Mouse (Mus musculus): Measurements from ENCODE around the gene Slc25a30. TPM values are rescaled to one million over a fixed set of nuclear protein-coding genes. Genes with fewer than 3 reads are reported as not detected.
A peak's percentile ranks its signal among the peaks of the same experiment; 100 is the strongest.

The Slc25a30 gene
- polyA plus RNA-seq, 1 experiment: not detected

- H3K27ac ChIP-seq (ENCODE audit: insufficient read depth, low read depth, low read length): no peak overlapping the region
- no peak overlapping the region for H3K4me3 ChIP-seq (ENCODE audit: insufficient read depth, low read depth, low read length)
- no peaks in the 10 kb centered on the region for H3K4me1 ChIP-seq (ENCODE audit: control insufficient read depth, insufficient read depth, low read length)
- 83% methylated on average over 2 of the region's 2 CpGs for WGBS
- TF ChIP-seq CTCF (IDR thresholded peaks at IDR 0.05; ENCODE audit: insufficient read depth, low read depth, low read length) (no peak), POLR2A (IDR thresholded peaks at IDR 0.05; ENCODE audit: insufficient read depth, low read depth, low read length) (no peak)
These were observed 29.0 kb downstream of the Slc25a30 start for GRCm38 (mm10) chr14:75757821-75758220.

GRCm38 (mm10) chr14:75756971-75757370, 29.9 kb downstream of the Slc25a30 start:
- 90% methylated on average over 6 of the region's 6 CpGs for WGBS
- H3K4me3 ChIP-seq (ENCODE audit: insufficient read depth, low read depth, low read length): no peak overlapping the region
- H3K4me1 ChIP-seq (ENCODE audit: control insufficient read depth, insufficient read depth, low read length): peaks cover 4% of the 10 kb centered on the region
- H3K27ac ChIP-seq (ENCODE audit: insufficient read depth, low read depth, low read length): no peak overlapping the region
- TF ChIP-seq CTCF (IDR thresholded peaks at IDR 0.05; ENCODE audit: insufficient read depth, low read depth, low read length) (no peak), POLR2A (IDR thresholded peaks at IDR 0.05; ENCODE audit: insufficient read depth, low read depth, low read length) (no peak)

GRCm38 (mm10) chr14:75753991-75754817, 32.6 kb downstream of the Slc25a30 start, which contains the start of gene Cog3:
Gene Cog3 (minus strand): TSS chr14:75754517.
- peak within 1 kb of the TSS; percentile 77 for H3K4me3 ChIP-seq (ENCODE audit: insufficient read depth, low read depth, low read length)
- TF ChIP-seq CTCF (IDR thresholded peaks at IDR 0.05; ENCODE audit: insufficient read depth, low read depth, low read length): 0 out of 2 replicates have a peak, but pooled peaks have one; percentile 22
- peak; percentile 90 for TF ChIP-seq POLR2A (IDR thresholded peaks at IDR 0.05; ENCODE audit: insufficient read depth, low read depth, low read length)
- peak within 1 kb of the TSS; percentile 33 for H3K27ac ChIP-seq (ENCODE audit: insufficient read depth, low read depth, low read length)
- H3K4me1 ChIP-seq (ENCODE audit: control insufficient read depth, insufficient read depth, low read length): peaks cover 10% of the 10 kb centered on the region
- under 1% methylated on average over 78 of the region's 78 CpGs for WGBS

GRCm38 (mm10) chr14:75753206-75753605, 33.6 kb downstream of the Slc25a30 start:
- Histone ChIP-seq H3K27ac (ENCODE audit: insufficient read depth, low read depth, low read length) (no peak overlapping the region), H3K4me3 (ENCODE audit: insufficient read depth, low read depth, low read length) (no peak overlapping the region), H3K4me1 (ENCODE audit: control insufficient read depth, insufficient read depth, low read length) (peaks cover 12% of the 10 kb centered on the region)
- no peak for TF ChIP-seq POLR2A (IDR thresholded peaks at IDR 0.05; ENCODE audit: insufficient read depth, low read depth, low read length)
- TF ChIP-seq CTCF (IDR thresholded peaks at IDR 0.05; ENCODE audit: insufficient read depth, low read depth, low read length): no peak
- 59% methylated on average over 8 of the region's 8 CpGs for WGBS

- H3K4me1 ChIP-seq (ENCODE audit: control insufficient read depth, insufficient read depth, low read length): peaks cover 12% of the 10 kb centered on the region
- no peak overlapping the region for H3K27ac ChIP-seq (ENCODE audit: insufficient read depth, low read depth, low read length)
- TF ChIP-seq CTCF (IDR thresholded peaks at IDR 0.05; ENCODE audit: insufficient read depth, low read depth, low read length) (no peak), POLR2A (IDR thresholded peaks at IDR 0.05; ENCODE audit: insufficient read depth, low read depth, low read length) (no peak)
- no peak overlapping the region for H3K4me3 ChIP-seq (ENCODE audit: insufficient read depth, low read depth, low read length)
- whole genome bisulfite sequencing: 52% methylated on average over 4 of the region's 4 CpGs
These were observed 35.8 kb downstream of the Slc25a30 start for GRCm38 (mm10) chr14:75751040-75751439.

- TF ChIP-seq POLR2A (IDR thresholded peaks at IDR 0.05; ENCODE audit: insufficient read depth, low read depth, low read length) (no peak), CTCF (IDR thresholded peaks at IDR 0.05; ENCODE audit: insufficient read depth, low read depth, low read length) (no peak)
These were observed 37.7 kb downstream of the Slc25a30 start for GRCm38 (mm10) chr14:75749123-75749522.

GRCm38 (mm10) chr14:75747960-75748359, 38.9 kb downstream of the Slc25a30 start:
- no peak overlapping the region for H3K4me3 ChIP-seq (ENCODE audit: insufficient read depth, low read depth, low read length)
- peaks cover 12% of the 10 kb centered on the region for H3K4me1 ChIP-seq (ENCODE audit: control insufficient read depth, insufficient read depth, low read length)
- WGBS: 78% methylated on average over 2 of the region's 2 CpGs
- H3K27ac ChIP-seq (ENCODE audit: insufficient read depth, low read depth, low read length): no peak overlapping the region
- no peak for TF ChIP-seq POLR2A (IDR thresholded peaks at IDR 0.05; ENCODE audit: insufficient read depth, low read depth, low read length)
- no peak for TF ChIP-seq CTCF (IDR thresholded peaks at IDR 0.05; ENCODE audit: insufficient read depth, low read depth, low read length)

More at GRCm38 (mm10) chr14:75749123-75749522, 37.7 kb downstream of the Slc25a30 start:
- Histone ChIP-seq H3K4me1 (ENCODE audit: control insufficient read depth, insufficient read depth, low read length) (peaks cover 12% of the 10 kb centered on the region), H3K4me3 (ENCODE audit: insufficient read depth, low read depth, low read length) (no peak overlapping the region), H3K27ac (ENCODE audit: insufficient read depth, low read depth, low read length) (no peak overlapping the region)
- WGBS: 89% methylated on average over 4 of the region's 4 CpGs

GRCm38 (mm10) chr14:75741904-75742303, 44.9 kb downstream of the Slc25a30 start:
- Histone ChIP-seq H3K4me1 (ENCODE audit: control insufficient read depth, insufficient read depth, low read length) (no peaks in the 10 kb centered on the region), H3K27ac (ENCODE audit: insufficient read depth, low read depth, low read length) (no peak overlapping the region), H3K4me3 (ENCODE audit: insufficient read depth, low read depth, low read length) (no peak overlapping the region)
- WGBS: 84% methylated on average over 3 of the region's 3 CpGs
- TF ChIP-seq CTCF (IDR thresholded peaks at IDR 0.05; ENCODE audit: insufficient read depth, low read depth, low read length): no peak
- TF ChIP-seq POLR2A (IDR thresholded peaks at IDR 0.05; ENCODE audit: insufficient read depth, low read depth, low read length): no peak

- no peak for TF ChIP-seq POLR2A (IDR thresholded peaks at IDR 0.05; ENCODE audit: insufficient read depth, low read depth, low read length)
- TF ChIP-seq CTCF (IDR thresholded peaks at IDR 0.05; ENCODE audit: insufficient read depth, low read depth, low read length): no peak
- 97% methylated on average over 3 of the region's 3 CpGs for WGBS
- Histone ChIP-seq H3K27ac (ENCODE audit: insufficient read depth, low read depth, low read length) (no peak overlapping the region), H3K4me3 (ENCODE audit: insufficient read depth, low read depth, low read length) (no peak overlapping the region), H3K4me1 (ENCODE audit: control insufficient read depth, insufficient read depth, low read length) (no peaks in the 10 kb centered on the region)
These were observed 51.2 kb downstream of the Slc25a30 start for GRCm38 (mm10) chr14:75735597-75735996.
